Mouse (Mus musculus) heart, adult 18-20 months (tissue): Measurements from ENCODE around the gene Dap. TPM values are rescaled to one million over a fixed set of nuclear protein-coding genes. Genes with fewer than 3 reads are reported as not detected.

Experiments used
- DNase-seq, 2 experiments: peaks; one replicate each; pipeline ENCODE4 v3.0.0; 2021 to 2022; ENCODE audit warnings: mixed read lengths in 1 of 2
- total RNA-seq, 2 experiments: library from RNA; stranded (reverse); gene quantifications; 2 replicates each; pipeline ENCODE4 v1.2.3; 2021

Dap gene
- total RNA-seq, 2 experiments from 2014 or later = 18.4 to 23.9 TPM

GRCm38 (mm10) chr15:31237368-31237767 lies 13.3 kb downstream of the Dap start:
- DNase-seq = no peak

GRCm38 (mm10) chr15:31237898-31238297 lies 13.8 kb downstream of the Dap start:
- DNase-seq = no peak

DNA sequence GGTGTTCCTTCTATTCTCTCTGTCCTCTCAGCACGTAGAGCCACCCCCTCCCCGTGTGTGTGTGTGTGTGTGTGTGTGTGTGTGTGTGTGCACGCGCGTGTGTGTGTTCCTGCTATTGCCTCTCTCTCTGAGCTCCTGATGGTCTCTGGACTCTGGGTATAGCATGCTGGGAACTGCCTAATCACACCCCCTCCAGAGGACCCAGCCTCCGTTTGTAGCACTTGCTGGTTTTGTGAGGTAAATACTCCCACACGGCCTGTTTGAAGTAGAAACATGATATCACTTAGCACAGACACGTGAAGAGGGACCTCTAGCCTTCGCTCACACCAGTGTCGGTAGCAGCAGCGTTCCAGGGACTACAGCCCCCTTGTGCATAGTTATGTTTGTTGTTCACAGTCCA lies 14.5 kb downstream of the Dap start:
- DNase-seq = no peak

- no peak for DNase-seq
Measured at GRCm38 (mm10) chr15:31239713-31240112, 15.6 kb downstream of the Dap start.

DNA sequence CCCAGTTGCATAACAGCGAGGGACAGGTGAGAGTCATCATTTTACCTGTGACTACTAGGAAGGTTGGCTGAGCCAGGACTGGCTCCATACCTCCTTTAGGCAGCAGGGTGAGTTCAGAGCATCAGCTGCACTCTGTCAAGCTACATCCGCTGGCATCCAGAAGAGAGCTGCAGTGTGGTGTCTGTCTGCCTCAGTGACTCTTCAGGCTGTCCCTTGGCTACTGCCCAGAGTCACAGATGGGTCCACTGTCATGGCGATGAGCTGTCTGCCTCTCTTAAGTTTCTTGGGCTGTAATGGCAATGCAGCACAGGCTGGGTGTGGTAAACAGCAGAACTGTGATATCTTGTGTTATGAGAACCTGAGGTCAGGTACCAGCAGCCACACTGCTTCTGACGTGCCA lies 16.1 kb downstream of the Dap start:
- no peak for DNase-seq

DNA sequence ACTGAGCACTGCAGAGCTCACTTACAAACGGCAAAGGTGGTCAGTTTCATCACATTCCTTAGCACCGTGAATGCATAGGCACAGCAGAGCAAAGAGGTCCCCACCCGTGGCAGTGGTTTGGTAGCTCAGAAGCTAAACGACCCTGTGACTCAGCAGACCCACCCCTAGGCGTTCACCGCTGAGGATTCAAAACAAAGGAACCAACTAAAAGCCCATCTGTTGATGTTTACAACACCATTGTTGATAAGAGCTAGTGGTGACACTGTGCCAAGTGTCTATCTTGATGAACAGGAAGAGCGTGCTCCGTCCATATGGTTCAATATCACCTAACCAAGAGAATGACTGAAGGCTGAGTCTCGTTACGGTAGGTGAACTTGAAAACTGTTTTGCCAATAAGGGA lies 19.1 kb downstream of the Dap start:
- no peak for DNase-seq

- peak in 1 of 2 experiments; percentile 52 for DNase-seq
Measured at GRCm38 (mm10) chr15:31244696-31245445, 20.8 kb downstream of the Dap start.

- no peak for DNase-seq
Measured at GRCm38 (mm10) chr15:31245934-31246333, 21.8 kb downstream of the Dap start.

GRCm38 (mm10) chr15:31247035-31247434 lies 22.9 kb downstream of the Dap start:
- DNase-seq = no peak

DNA sequence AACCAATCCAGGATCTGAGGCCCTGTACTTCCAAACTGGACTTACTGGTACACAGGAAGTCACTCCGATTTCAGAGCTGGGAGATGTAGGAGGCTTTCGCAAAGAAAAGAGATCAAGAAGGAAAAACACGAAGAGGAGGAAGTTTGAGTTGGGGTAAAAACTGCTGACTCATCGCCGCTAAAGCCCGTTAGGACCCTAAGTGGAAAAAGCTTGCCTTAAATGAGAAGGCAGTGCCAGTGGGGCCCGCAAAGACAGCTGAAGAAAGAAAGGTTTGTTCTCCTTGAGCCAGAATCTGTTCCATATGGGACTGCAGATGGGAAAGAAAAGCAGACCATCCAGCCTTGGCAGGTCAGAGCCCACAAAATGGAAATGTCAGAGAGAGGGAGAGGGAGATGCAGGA lies 24.8 kb downstream of the Dap start:
- no peak for DNase-seq

GRCm38 (mm10) chr15:31250027-31250426 lies 25.9 kb downstream of the Dap start:
- DNase-seq = no peak

DNA sequence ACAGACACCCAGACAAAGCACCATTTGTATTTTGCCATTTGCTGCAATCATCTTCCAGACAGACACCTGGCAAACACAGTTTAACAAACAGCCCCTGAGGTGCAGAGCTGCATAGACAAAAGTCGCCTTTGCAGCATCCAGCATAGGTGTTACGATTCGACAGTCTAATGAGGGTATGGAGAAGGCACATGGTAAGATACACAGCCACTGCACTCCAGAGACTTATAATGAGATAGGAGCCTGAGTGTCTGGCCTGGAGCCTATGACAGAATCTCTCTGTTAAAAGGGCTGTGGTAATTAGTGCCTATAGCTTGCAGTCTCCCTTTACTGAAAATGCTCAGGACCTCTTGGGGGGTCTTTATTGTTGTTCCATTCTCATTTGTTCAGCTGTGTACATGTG lies 26.6 kb downstream of the Dap start:
- no peak for DNase-seq

- DNase-seq = no peak
Measured at GRCm38 (mm10) chr15:31251189-31251588, 27.1 kb downstream of the Dap start.

DNA sequence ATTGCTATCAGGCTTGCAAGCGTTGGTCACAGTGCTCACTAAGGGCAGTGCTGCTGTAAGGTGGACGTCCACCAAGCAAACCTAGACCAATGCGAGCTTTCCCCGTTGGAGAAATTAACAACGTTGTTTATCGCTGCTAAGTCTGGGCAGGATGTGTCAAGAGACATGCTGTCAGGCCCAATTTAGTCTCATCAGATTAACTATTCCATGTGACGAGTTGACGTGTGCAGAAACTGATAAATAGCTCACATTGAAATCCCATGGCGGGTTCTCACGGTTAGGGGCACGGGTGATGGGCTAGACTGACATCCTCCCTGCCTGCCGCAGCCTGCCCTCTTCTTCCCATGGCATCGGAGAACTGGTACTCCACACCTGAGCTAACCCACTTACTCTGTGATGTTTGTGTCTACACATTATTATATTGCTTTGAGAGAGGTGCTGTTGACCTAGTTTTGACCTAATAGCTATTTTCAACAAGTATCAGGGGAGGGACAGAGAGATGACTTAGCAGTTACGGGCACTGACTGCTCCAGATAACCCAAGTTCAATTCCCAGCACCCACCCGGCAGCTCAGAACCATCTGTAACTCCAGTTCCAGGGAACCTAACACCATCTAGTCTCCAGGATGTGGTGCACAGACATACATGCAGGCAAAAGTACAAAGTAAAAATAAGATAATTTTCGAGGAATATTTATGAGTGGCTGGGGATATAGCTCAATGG lies 28.6 kb downstream of the Dap start:
- no peak for DNase-seq

GRCm38 (mm10) chr15:31253380-31253779 lies 29.3 kb downstream of the Dap start:
- DNase-seq = no peak

DNA sequence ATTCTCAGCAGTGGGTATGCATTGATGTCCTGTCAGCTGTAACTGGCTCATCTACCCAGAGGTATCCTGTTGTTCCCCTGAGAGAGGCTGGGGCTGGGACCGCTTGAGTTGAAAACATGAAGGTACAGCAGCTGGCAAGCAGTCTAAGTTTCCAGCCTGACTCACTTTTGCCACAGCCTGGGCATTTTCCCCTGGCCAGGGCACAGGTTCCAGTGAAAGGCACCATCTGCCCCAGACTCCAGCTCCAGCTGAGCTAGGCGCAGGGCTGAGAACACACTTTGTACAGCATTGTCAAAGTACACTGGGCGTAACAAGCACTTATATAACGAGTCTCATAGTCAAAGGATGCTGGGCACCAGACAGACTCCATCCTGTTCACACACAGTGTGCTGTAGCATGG lies 29.8 kb downstream of the Dap start:
- peak in 1 of 2 experiments; percentile 30 for DNase-seq

DNA sequence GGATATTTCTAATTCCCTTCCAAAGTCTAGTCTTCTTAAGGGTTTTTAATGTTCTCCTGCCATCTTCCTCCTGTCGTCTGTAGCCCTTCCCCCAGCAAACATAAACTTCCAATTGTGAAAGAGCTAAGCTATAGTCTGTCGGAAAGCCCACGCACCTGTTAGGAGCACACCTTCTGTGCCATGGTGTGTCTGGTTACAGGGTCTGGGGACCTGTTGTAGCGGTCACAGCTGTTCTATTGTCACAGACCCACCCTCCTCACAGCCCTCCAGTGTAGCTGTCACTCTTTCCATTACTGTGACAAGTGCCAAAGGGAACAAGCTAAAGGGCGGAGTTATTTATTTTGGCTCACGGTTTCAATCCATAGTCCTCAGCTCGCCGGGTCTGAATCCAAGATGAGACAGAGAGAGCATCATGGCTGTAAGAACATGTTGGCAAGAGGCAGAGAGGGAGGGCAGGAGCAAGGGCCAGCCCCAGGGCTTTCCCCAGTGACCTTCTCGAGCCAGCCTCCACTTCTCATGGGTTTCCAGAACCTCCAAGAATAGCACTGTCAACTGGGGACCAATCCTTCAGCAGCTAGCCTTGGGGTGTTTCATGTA lies 30.9 kb downstream of the Dap start:
- no peak for DNase-seq

GRCm38 (mm10) chr15:31255762-31256161 lies 31.6 kb downstream of the Dap start:
- no peak for DNase-seq

DNA sequence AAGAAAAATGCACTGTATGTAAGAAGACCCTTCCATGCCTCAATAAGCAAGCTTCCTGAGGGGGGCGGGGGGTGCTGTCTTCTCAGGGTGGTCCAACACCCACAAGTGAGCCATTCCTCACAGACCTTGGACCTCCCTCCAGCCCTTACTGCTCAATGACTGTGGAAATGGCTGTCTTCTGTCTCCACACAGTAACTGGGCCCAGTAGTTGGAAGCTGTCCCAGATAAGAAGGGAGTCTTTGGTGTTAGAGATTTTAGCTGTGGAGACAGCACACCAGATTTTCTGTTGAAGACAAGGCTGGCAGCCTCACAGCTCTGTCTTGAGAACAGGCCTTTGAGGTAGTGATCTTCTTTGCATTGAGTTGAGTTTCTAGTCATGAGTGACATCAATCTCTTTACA lies 33.2 kb downstream of the Dap start:
- DNase-seq = no peak

DNA sequence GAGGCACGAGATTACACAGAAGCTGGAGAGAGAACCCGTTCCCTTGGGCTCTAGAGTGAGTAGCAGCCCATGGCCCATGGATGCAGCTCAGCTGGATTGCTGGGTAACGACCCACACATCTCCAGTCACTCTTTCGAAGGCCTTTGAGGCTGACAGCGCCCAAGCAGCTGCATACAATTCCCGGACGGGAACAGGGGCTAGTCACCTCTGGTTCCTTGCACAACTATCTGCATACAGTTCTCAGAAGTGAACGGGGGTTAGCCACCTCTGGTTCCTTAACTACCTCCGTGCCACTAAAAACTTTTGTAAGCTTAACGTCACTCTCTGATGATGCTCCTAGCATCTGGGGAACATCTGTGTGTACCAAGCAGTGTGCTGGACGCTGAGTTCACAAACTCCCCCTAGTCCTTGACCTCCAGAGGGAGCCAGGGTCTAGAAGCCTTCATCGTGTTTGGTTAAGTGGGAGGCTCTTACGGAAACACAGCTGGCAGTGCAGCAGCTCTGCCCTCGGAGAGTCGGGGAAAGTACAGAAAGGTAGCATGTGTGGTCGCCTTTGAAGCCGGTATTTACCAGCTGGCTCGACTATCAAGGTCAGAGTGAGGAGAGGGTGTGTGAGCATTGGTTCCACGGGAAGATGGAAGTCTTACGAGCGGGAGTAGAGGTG lies 34.0 kb downstream of the Dap start:
- DNase-seq = no peak

- DNase-seq = peak in 1 of 2 experiments; percentile 36
Measured at GRCm38 (mm10) chr15:31258693-31259439, 34.8 kb downstream of the Dap start.

- DNase-seq = no peak
Measured at GRCm38 (mm10) chr15:31261094-31261493, 37.0 kb downstream of the Dap start.
